Mouse (Mus musculus): ENCODE results near the gene Adam8. TPM values are rescaled to one million over a fixed set of nuclear protein-coding genes. Genes with fewer than 3 reads are reported as not detected.

Adam8 gene
- polyA plus RNA-seq, 1 experiment from 2014 or later = 7.0 TPM

DNA sequence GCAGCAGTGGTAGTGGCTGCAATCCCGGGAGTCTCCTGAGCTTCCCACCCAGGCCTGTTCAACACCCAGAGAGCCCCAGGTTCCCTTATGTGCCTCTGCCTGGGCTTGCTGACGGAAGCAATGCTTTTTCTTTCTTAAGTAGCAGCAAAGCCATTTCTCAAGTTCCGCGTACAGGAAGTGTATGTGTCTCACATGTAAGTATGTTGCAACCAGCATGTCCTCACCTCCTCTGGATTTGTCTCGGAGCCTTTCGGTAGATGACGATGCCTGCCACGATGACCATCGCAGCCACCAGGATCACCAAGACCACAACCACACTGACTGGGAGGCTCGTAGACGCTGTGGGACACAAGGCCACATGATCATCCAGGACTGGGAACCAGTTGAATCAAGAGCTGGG is 7.9 kb downstream of the Adam8 start:
- TF ChIP-seq CTCF (IDR thresholded peaks at IDR 0.05) (no peak), EP300 (IDR thresholded peaks at IDR 0.05) (no peak)
- 87% methylated on average over 11 of the region's 11 CpGs for WGBS
- Histone ChIP-seq H3K9me3 (ENCODE audit: low read length) (no peaks in the 10 kb centered on the region), H3K9ac (replicated peaks; ENCODE audit: low read depth) (no peak overlapping the region), H3K4me3 (ENCODE audit: low read depth, low read length) (no peak overlapping the region), H3K4me1 (ENCODE audit: insufficient read depth, low read depth, low read length) (no peaks in the 10 kb centered on the region), H3K27me3 (replicated peaks; ENCODE audit: insufficient read depth, low read length) (no peaks in the 10 kb centered on the region), H3K4me2 (replicated peaks; ENCODE audit: low read depth, low read length) (no peak overlapping the region), H3K36me3 (ENCODE audit: insufficient read depth, low read length) (no peaks in the 10 kb centered on the region), H3K27ac (ENCODE audit: low read length) (no peak overlapping the region)
- DNase-seq (ENCODE audit: low spot score) (peak; percentile 39), ATAC-seq (peak; percentile 30)

DNA sequence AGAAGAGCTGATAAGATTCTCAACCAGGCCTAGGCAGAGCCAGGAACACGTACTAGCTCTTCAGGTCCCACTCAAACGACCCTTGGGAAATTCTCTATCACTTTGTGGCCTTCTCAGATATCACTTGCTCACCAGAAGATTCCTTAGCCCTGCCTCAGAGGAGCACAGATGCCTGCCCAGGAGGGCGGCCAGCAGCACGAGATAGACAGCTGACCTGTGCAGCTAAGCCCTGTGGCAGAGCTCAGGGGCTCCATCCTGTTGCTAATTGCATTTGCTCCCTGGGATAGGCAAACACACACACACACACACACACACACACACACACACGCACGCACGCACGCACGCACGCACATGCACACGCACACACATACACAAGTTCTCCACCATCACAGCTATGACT is 10.3 kb downstream of the Adam8 start:
- no peak overlapping the region for H3K9ac ChIP-seq (replicated peaks; ENCODE audit: low read depth)
- no peak for DNase-seq (ENCODE audit: low spot score)
- H3K4me3 ChIP-seq (ENCODE audit: low read depth, low read length) = no peak overlapping the region
- no peaks in the 10 kb centered on the region for H3K9me3 ChIP-seq (ENCODE audit: low read length)
- no peaks in the 10 kb centered on the region for H3K36me3 ChIP-seq (ENCODE audit: insufficient read depth, low read length)
- no peaks in the 10 kb centered on the region for H3K4me1 ChIP-seq (ENCODE audit: insufficient read depth, low read depth, low read length)
- WGBS = 65% methylated on average over 11 of the region's 11 CpGs
- no peak overlapping the region for H3K4me2 ChIP-seq (replicated peaks; ENCODE audit: low read depth, low read length)
- H3K27ac ChIP-seq (ENCODE audit: low read length) = no peak overlapping the region
- no peak for TF ChIP-seq EP300 (IDR thresholded peaks at IDR 0.05)
- no peak for TF ChIP-seq CTCF (IDR thresholded peaks at IDR 0.05)
- H3K27me3 ChIP-seq (replicated peaks; ENCODE audit: insufficient read depth, low read length) = no peaks in the 10 kb centered on the region
- ATAC-seq = no peak

DNA sequence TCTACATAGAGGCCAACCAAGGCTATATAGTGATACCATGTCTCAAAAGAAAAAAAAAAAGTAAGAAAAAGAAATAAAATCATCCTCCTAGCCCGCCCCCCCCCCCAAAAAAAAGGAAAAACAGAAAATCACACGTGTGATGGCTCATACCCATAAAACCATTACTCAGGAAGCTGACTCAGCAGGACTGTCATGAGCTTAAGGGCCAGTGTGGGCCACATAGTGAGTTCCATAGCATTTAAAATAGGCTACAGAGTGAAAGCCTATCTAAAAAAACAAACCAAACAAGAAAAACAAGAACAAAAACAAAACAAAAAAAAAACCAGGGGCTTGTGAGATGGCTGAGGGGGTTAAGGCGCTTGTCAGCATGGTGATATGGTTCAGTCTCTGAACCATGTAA is 11.6 kb downstream of the Adam8 start:
- 44% methylated on average over 3 of the region's 3 CpGs for WGBS
- Histone ChIP-seq H3K27me3 (replicated peaks; ENCODE audit: insufficient read depth, low read length) (no peaks in the 10 kb centered on the region), H3K36me3 (ENCODE audit: insufficient read depth, low read length) (no peaks in the 10 kb centered on the region), H3K9me3 (ENCODE audit: low read length) (no peaks in the 10 kb centered on the region), H3K9ac (replicated peaks; ENCODE audit: low read depth) (no peak overlapping the region), H3K4me1 (ENCODE audit: insufficient read depth, low read depth, low read length) (no peaks in the 10 kb centered on the region), H3K4me3 (ENCODE audit: low read depth, low read length) (no peak overlapping the region), H3K4me2 (replicated peaks; ENCODE audit: low read depth, low read length) (no peak overlapping the region), H3K27ac (ENCODE audit: low read length) (no peak overlapping the region)
- TF ChIP-seq EP300 (IDR thresholded peaks at IDR 0.05) = no peak
- no peak for TF ChIP-seq CTCF (IDR thresholded peaks at IDR 0.05)
- no peak for ATAC-seq
- DNase-seq (ENCODE audit: low spot score) = no peak

DNA sequence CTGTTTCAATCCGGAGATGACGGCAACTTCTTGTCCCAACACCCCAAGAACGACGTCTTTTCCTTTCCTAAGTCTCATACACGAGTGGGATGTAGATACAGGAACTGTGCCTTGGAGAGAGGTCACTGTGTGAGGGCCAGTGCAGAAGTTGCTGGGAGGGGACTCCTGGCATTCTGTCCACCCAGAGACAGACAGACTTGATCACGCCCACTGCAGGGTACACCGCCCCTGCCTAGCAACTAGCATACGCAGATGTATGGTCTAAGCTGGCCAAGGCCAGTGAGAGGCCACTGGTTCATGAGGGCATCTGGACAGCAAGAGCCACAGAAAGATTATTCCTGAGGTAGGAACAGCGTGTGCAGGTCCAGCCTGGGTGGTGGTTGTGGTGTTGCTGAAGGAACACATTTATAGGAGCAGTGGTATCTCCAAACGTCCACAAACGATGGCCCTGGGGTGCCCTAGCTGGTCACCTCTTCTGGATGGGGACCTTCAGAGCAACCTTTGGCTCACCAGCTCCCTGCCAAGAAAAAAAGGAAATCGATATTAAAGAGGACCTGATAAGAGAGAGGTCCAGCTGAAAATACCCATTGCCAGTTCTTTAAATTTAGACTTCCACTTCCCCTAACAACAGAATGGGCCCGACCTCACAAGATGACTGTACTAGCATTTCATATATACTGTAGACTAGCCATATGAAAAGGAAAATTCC is 13.2 kb downstream of the Adam8 start:
- no peak overlapping the region for H3K27ac ChIP-seq (ENCODE audit: low read length)
- peak overlapping the region; percentile 59 for H3K4me2 ChIP-seq (replicated peaks; ENCODE audit: low read depth, low read length)
- no peak overlapping the region for H3K9ac ChIP-seq (replicated peaks; ENCODE audit: low read depth)
- no peaks in the 10 kb centered on the region for H3K9me3 ChIP-seq (ENCODE audit: low read length)
- no peaks in the 10 kb centered on the region for H3K4me1 ChIP-seq (ENCODE audit: insufficient read depth, low read depth, low read length)
- H3K4me3 ChIP-seq (ENCODE audit: low read depth, low read length) = 0 out of 2 replicates have a peak overlapping the region, but pooled peaks have one; percentile 36
- H3K36me3 ChIP-seq (ENCODE audit: insufficient read depth, low read length) = no peaks in the 10 kb centered on the region
- peak; percentile 38; the same call in 1 of the 2 replicates for ATAC-seq
- TF ChIP-seq EP300 (IDR thresholded peaks at IDR 0.05) (no peak), CTCF (IDR thresholded peaks at IDR 0.05) (no peak)
- WGBS = 36% methylated on average over 13 of the region's 13 CpGs
- no peaks in the 10 kb centered on the region for H3K27me3 ChIP-seq (replicated peaks; ENCODE audit: insufficient read depth, low read length)
- DNase-seq (ENCODE audit: low spot score) = no peak

DNA sequence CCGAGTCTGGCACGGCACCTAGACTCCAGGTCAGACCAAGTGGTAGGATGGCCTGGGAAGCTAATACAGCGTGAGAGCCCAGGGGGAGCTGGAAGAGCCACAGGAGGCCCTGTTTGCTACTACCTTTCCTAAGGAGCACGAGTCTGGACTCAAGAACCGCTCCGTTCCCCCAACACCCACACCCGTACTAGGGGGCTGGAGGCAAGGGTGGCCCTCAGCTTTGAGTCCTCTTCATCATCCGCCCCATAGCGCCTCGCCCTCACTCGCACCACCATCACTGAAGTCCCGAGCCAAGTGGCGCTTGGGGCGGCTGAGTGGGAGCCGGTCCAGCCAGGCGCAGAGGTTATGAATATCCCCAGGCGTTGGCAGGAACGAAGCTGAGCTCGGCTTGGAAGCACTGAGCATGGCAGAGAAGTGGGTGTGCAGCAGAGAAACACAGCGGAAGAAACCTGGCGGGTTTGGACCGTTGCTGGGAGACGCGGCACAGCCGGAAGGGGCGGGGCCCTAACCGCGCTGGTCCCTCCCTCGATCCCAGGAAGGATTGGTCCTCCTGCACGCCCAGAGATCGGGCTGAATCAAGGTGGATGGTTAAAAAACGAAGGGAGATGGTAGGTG is 14.0 kb downstream of the Adam8 start, which contains the start of gene 6430531B16Rik:
6430531B16Rik (minus strand) TSS at position 478 of the 615 bp plus-strand sequence.
- H3K27me3 ChIP-seq (replicated peaks; ENCODE audit: insufficient read depth, low read length) = no peaks in the 10 kb centered on the region
- ATAC-seq = peak; percentile 91

DNA sequence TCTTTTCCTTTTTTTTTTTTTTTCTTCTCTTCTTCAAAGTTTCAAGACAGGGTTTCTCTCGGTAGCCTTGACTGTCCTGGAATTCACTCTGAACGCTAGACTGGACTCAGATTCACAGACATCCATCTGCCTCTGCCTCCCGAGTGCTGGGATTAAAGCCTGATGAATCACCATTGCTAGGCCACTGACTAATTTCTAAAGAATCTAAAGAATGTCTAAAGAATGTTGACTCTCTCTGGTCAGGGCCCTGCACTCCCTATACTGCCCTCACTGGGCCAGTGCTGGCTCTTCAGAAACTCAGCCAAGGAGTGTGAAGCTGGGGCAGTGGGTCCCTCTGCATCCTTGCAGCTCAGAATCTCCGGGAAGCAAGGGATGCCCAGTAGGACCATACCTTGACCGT is 16.9 kb downstream of the Adam8 start:
- Histone ChIP-seq H3K9me3 (ENCODE audit: low read length) (no peaks in the 10 kb centered on the region), H3K4me3 (ENCODE audit: low read depth, low read length) (no peak overlapping the region), H3K27me3 (replicated peaks; ENCODE audit: insufficient read depth, low read length) (no peaks in the 10 kb centered on the region), H3K9ac (replicated peaks; ENCODE audit: low read depth) (no peak overlapping the region), H3K27ac (ENCODE audit: low read length) (no peak overlapping the region), H3K4me1 (ENCODE audit: insufficient read depth, low read depth, low read length) (no peaks in the 10 kb centered on the region), H3K36me3 (ENCODE audit: insufficient read depth, low read length) (no peaks in the 10 kb centered on the region), H3K4me2 (replicated peaks; ENCODE audit: low read depth, low read length) (no peak overlapping the region)
- 43% methylated on average over 5 of the region's 5 CpGs for WGBS
- TF ChIP-seq EP300 (IDR thresholded peaks at IDR 0.05) (no peak), CTCF (IDR thresholded peaks at IDR 0.05) (no peak)
- DNase-seq (ENCODE audit: low spot score) = no peak
- ATAC-seq = no peak

More for the DNA sequence above, 14.0 kb downstream of the Adam8 start, which contains the start of gene 6430531B16Rik:
- Histone ChIP-seq H3K9me3 (ENCODE audit: low read length) (no peaks in the 10 kb centered on the region), H3K9ac (replicated peaks; ENCODE audit: low read depth) (no peak within 1 kb of the TSS), H3K36me3 (ENCODE audit: insufficient read depth, low read length) (no peaks in the 10 kb centered on the region), H3K4me1 (ENCODE audit: insufficient read depth, low read depth, low read length) (no peaks in the 10 kb centered on the region), H3K27ac (ENCODE audit: low read length) (no peak within 1 kb of the TSS), H3K4me3 (ENCODE audit: low read depth, low read length) (peak within 1 kb of the TSS; percentile 36), H3K4me2 (replicated peaks; ENCODE audit: low read depth, low read length) (peak within 1 kb of the TSS; percentile 59)
- peak; percentile 81 for DNase-seq (ENCODE audit: low spot score)
- TF ChIP-seq CTCF (IDR thresholded peaks at IDR 0.05) (no peak), EP300 (IDR thresholded peaks at IDR 0.05) (no peak)
- WGBS = 6% methylated on average over 32 of the region's 32 CpGs

Measured in lung, postnatal 0 days (tissue).